Mouse (Mus musculus): ENCODE results near the gene Trappc10. TPM values are rescaled to one million over a fixed set of nuclear protein-coding genes. Genes with fewer than 3 reads are reported as not detected.

Trappc10 gene
- polyA plus RNA-seq, 1 experiment, result 18.2 TPM

- Histone ChIP-seq H3K36me3 (ENCODE audit: control insufficient read depth, insufficient read depth) (peaks cover 29% of the 10 kb centered on the region), H3K4me3 (ENCODE audit: insufficient read depth, poor library complexity, severe bottlenecking) (no peak overlapping the region), H3K79me3 (ENCODE audit: low read depth) (no peaks in the 10 kb centered on the region), H3ac (ENCODE audit: control insufficient read depth, insufficient read length, low read depth) (no peak overlapping the region), H3K79me2 (ENCODE audit: control insufficient read depth, insufficient read depth) (no peaks in the 10 kb centered on the region), H3K27me3 (ENCODE audit: control insufficient read depth, insufficient read depth, insufficient read length) (no peaks in the 10 kb centered on the region)
- TF ChIP-seq CTCF (IDR thresholded peaks at IDR 0.05; ENCODE audit: control insufficient read depth, insufficient read depth, insufficient read length) (no peak), MYOG (IDR thresholded peaks at IDR 0.05; ENCODE audit: control insufficient read depth, extremely low read depth, insufficient read length) (no peak), CEBPB (IDR thresholded peaks at IDR 0.05; ENCODE audit: low read depth) (no peak)
Observed at GRCm38 (mm10) chr10:78288135-78288534, 43.7 kb upstream of the Trappc10 start.

- H3ac ChIP-seq (ENCODE audit: control insufficient read depth, insufficient read length, low read depth), result no peak overlapping the region
- no peak overlapping the region for H3K4me3 ChIP-seq (ENCODE audit: insufficient read depth, poor library complexity, severe bottlenecking)
- no peaks in the 10 kb centered on the region for H3K79me2 ChIP-seq (ENCODE audit: control insufficient read depth, insufficient read depth)
- H3K79me3 ChIP-seq (ENCODE audit: low read depth), result no peaks in the 10 kb centered on the region
- H3K36me3 ChIP-seq (ENCODE audit: control insufficient read depth, insufficient read depth), result peaks cover 32% of the 10 kb centered on the region
- H3K27me3 ChIP-seq (ENCODE audit: control insufficient read depth, insufficient read depth, insufficient read length), result no peaks in the 10 kb centered on the region
- TF ChIP-seq MAX (IDR thresholded peaks at IDR 0.05) (no peak), MYOD1 (IDR thresholded peaks at IDR 0.05; ENCODE audit: control insufficient read depth, insufficient read length, low read depth) (no peak), CTCF (IDR thresholded peaks at IDR 0.05; ENCODE audit: control insufficient read depth, insufficient read depth, insufficient read length) (no peak), CEBPB (IDR thresholded peaks at IDR 0.05; ENCODE audit: low read depth) (no peak), USF1 (IDR thresholded peaks at IDR 0.05; ENCODE audit: low read depth) (no peak), FOSL1 (IDR thresholded peaks at IDR 0.05; ENCODE audit: insufficient read depth, low read length, poor library complexity, severe bottlenecking) (no peak), MYOG (IDR thresholded peaks at IDR 0.05; ENCODE audit: control insufficient read depth, extremely low read depth, insufficient read length) (no peak)
Observed at GRCm38 (mm10) chr10:78287465-78288132, 43.2 kb upstream of the Trappc10 start.

- H3K36me3 ChIP-seq (ENCODE audit: control insufficient read depth, insufficient read depth), result peaks cover 44% of the 10 kb centered on the region
Observed at GRCm38 (mm10) chr10:78285959-78286358, 41.5 kb upstream of the Trappc10 start.

GRCm38 (mm10) chr10:78285409-78285808 lies 41.0 kb upstream of the Trappc10 start:
- Histone ChIP-seq H3K79me2 (ENCODE audit: control insufficient read depth, insufficient read depth) (no peaks in the 10 kb centered on the region), H3K4me3 (ENCODE audit: insufficient read depth, poor library complexity, severe bottlenecking) (no peak overlapping the region), H3K27me3 (ENCODE audit: control insufficient read depth, insufficient read depth, insufficient read length) (no peaks in the 10 kb centered on the region), H3K36me3 (ENCODE audit: control insufficient read depth, insufficient read depth) (peaks cover 48% of the 10 kb centered on the region), H3K79me3 (ENCODE audit: low read depth) (no peaks in the 10 kb centered on the region), H3ac (ENCODE audit: control insufficient read depth, insufficient read length, low read depth) (no peak overlapping the region)
- no peak for TF ChIP-seq CTCF (IDR thresholded peaks at IDR 0.05; ENCODE audit: control insufficient read depth, insufficient read depth, insufficient read length)

More at GRCm38 (mm10) chr10:78285959-78286358, 41.5 kb upstream of the Trappc10 start:
- no peaks in the 10 kb centered on the region for H3K79me3 ChIP-seq (ENCODE audit: low read depth)
- TF ChIP-seq CEBPB (IDR thresholded peaks at IDR 0.05; ENCODE audit: low read depth) (no peak), MYOD1 (IDR thresholded peaks at IDR 0.05; ENCODE audit: control insufficient read depth, insufficient read length, low read depth) (no peak), MYOG (IDR thresholded peaks at IDR 0.05; ENCODE audit: control insufficient read depth, extremely low read depth, insufficient read length) (no peak), USF1 (IDR thresholded peaks at IDR 0.05; ENCODE audit: low read depth) (no peak), MAX (IDR thresholded peaks at IDR 0.05) (no peak), FOSL1 (IDR thresholded peaks at IDR 0.05; ENCODE audit: insufficient read depth, low read length, poor library complexity, severe bottlenecking) (no peak)
- no peaks in the 10 kb centered on the region for H3K79me2 ChIP-seq (ENCODE audit: control insufficient read depth, insufficient read depth)
- no peaks in the 10 kb centered on the region for H3K27me3 ChIP-seq (ENCODE audit: control insufficient read depth, insufficient read depth, insufficient read length)
- no peak overlapping the region for H3K4me3 ChIP-seq (ENCODE audit: insufficient read depth, poor library complexity, severe bottlenecking)
- no peak overlapping the region for H3ac ChIP-seq (ENCODE audit: control insufficient read depth, insufficient read length, low read depth)

- no peak for TF ChIP-seq MYOG (IDR thresholded peaks at IDR 0.05; ENCODE audit: control insufficient read depth, extremely low read depth, insufficient read length)
- TF ChIP-seq CTCF (IDR thresholded peaks at IDR 0.05; ENCODE audit: control insufficient read depth, insufficient read depth, insufficient read length), result no peak
- no peak for TF ChIP-seq MAX (IDR thresholded peaks at IDR 0.05)
- no peak for TF ChIP-seq MYOD1 (IDR thresholded peaks at IDR 0.05; ENCODE audit: control insufficient read depth, insufficient read length, low read depth)
- TF ChIP-seq CEBPB (IDR thresholded peaks at IDR 0.05; ENCODE audit: low read depth), result no peak
- TF ChIP-seq FOSL1 (IDR thresholded peaks at IDR 0.05; ENCODE audit: insufficient read depth, low read length, poor library complexity, severe bottlenecking), result no peak
- no peak for TF ChIP-seq USF1 (IDR thresholded peaks at IDR 0.05; ENCODE audit: low read depth)
- H3K36me3 ChIP-seq (ENCODE audit: control insufficient read depth, insufficient read depth), result peaks cover 51% of the 10 kb centered on the region
Observed at GRCm38 (mm10) chr10:78284812-78285211, 40.4 kb upstream of the Trappc10 start.

GRCm38 (mm10) chr10:78282411-78282810 lies 38.0 kb upstream of the Trappc10 start:
- H3ac ChIP-seq (ENCODE audit: control insufficient read depth, insufficient read length, low read depth), result no peak overlapping the region
- H3K79me3 ChIP-seq (ENCODE audit: low read depth), result no peaks in the 10 kb centered on the region
- no peaks in the 10 kb centered on the region for H3K27me3 ChIP-seq (ENCODE audit: control insufficient read depth, insufficient read depth, insufficient read length)
- H3K36me3 ChIP-seq (ENCODE audit: control insufficient read depth, insufficient read depth), result peaks cover 54% of the 10 kb centered on the region
- H3K79me2 ChIP-seq (ENCODE audit: control insufficient read depth, insufficient read depth), result no peaks in the 10 kb centered on the region
- TF ChIP-seq CTCF (IDR thresholded peaks at IDR 0.05; ENCODE audit: control insufficient read depth, insufficient read depth, insufficient read length), result no peak
- no peak for TF ChIP-seq MYOD1 (IDR thresholded peaks at IDR 0.05; ENCODE audit: control insufficient read depth, insufficient read length, low read depth)
- TF ChIP-seq MAX (IDR thresholded peaks at IDR 0.05), result no peak
- TF ChIP-seq USF1 (IDR thresholded peaks at IDR 0.05; ENCODE audit: low read depth), result no peak
- TF ChIP-seq MYOG (IDR thresholded peaks at IDR 0.05; ENCODE audit: control insufficient read depth, extremely low read depth, insufficient read length), result no peak
- no peak for TF ChIP-seq FOSL1 (IDR thresholded peaks at IDR 0.05; ENCODE audit: insufficient read depth, low read length, poor library complexity, severe bottlenecking)
- TF ChIP-seq CEBPB (IDR thresholded peaks at IDR 0.05; ENCODE audit: low read depth), result no peak
- H3K4me3 ChIP-seq (ENCODE audit: insufficient read depth, poor library complexity, severe bottlenecking), result no peak overlapping the region

More at GRCm38 (mm10) chr10:78284812-78285211, 40.4 kb upstream of the Trappc10 start:
- no peaks in the 10 kb centered on the region for H3K79me3 ChIP-seq (ENCODE audit: low read depth)
- no peak overlapping the region for H3K4me3 ChIP-seq (ENCODE audit: insufficient read depth, poor library complexity, severe bottlenecking)
- no peaks in the 10 kb centered on the region for H3K27me3 ChIP-seq (ENCODE audit: control insufficient read depth, insufficient read depth, insufficient read length)
- H3K79me2 ChIP-seq (ENCODE audit: control insufficient read depth, insufficient read depth), result no peaks in the 10 kb centered on the region
- no peak overlapping the region for H3ac ChIP-seq (ENCODE audit: control insufficient read depth, insufficient read length, low read depth)
